Mouse (Mus musculus): ENCODE measurements around the gene Stk26. TPM values are rescaled to one million over a fixed set of nuclear protein-coding genes. Genes with fewer than 3 reads are reported as not detected.

Gene Stk26
- polyA plus RNA-seq, 1 experiment from 2014 or later: 13.9 TPM

- Histone ChIP-seq H3K27ac (no peak overlapping the region), H3K9me3 (no peaks in the 10 kb centered on the region), H3K4me1 (no peaks in the 10 kb centered on the region), H3K4me2 (no peak overlapping the region), H3K4me3 (no peak overlapping the region), H3K27me3 (peaks cover 15% of the 10 kb centered on the region), H3K9ac (no peak overlapping the region), H3K36me3 (no peaks in the 10 kb centered on the region)
- WGBS: 70% methylated on average over 6 of the region's 6 CpGs
- ATAC-seq (ENCODE audit: insufficient number of reproducible peaks, insufficient read depth, low FRiP score, low TSS enrichment, low read depth): no peak
These were observed 9.8 kb downstream of the Stk26 start for GRCm38 (mm10) chrX:50850428-50851184.

GRCm38 (mm10) chrX:50863771-50864170 lies 22.9 kb downstream of the Stk26 start:
- Histone ChIP-seq H3K27ac (no peak overlapping the region), H3K4me1 (no peaks in the 10 kb centered on the region), H3K27me3 (peaks cover 5% of the 10 kb centered on the region; the same call in 1 of the 2 replicates), H3K36me3 (no peaks in the 10 kb centered on the region), H3K4me3 (no peak overlapping the region), H3K9ac (no peak overlapping the region), H3K4me2 (no peak overlapping the region), H3K9me3 (no peaks in the 10 kb centered on the region)
- 38% methylated on average over 2 of the region's 2 CpGs for WGBS
- ATAC-seq (ENCODE audit: insufficient number of reproducible peaks, insufficient read depth, low FRiP score, low TSS enrichment, low read depth): no peak

GRCm38 (mm10) chrX:50864734-50865133 lies 23.9 kb downstream of the Stk26 start:
- no peaks in the 10 kb centered on the region for H3K36me3 ChIP-seq
- peaks cover 5% of the 10 kb centered on the region; the same call in 1 of the 2 replicates for H3K27me3 ChIP-seq
- 74% methylated on average over 5 of the region's 5 CpGs for WGBS
- no peaks in the 10 kb centered on the region for H3K4me1 ChIP-seq
- no peak for ATAC-seq (ENCODE audit: insufficient number of reproducible peaks, insufficient read depth, low FRiP score, low TSS enrichment, low read depth)
- no peak overlapping the region for H3K4me2 ChIP-seq
- no peaks in the 10 kb centered on the region for H3K9me3 ChIP-seq
- no peak overlapping the region for H3K9ac ChIP-seq
- no peak overlapping the region for H3K27ac ChIP-seq
- no peak overlapping the region for H3K4me3 ChIP-seq

GRCm38 (mm10) chrX:50874246-50875002 lies 33.6 kb downstream of the Stk26 start:
- Histone ChIP-seq H3K4me3 (no peak overlapping the region), H3K9me3 (no peaks in the 10 kb centered on the region), H3K4me1 (no peaks in the 10 kb centered on the region), H3K4me2 (no peak overlapping the region), H3K9ac (no peak overlapping the region), H3K27ac (no peak overlapping the region), H3K27me3 (peaks cover 5% of the 10 kb centered on the region), H3K36me3 (no peaks in the 10 kb centered on the region)
- WGBS: 72% methylated on average over 6 of the region's 6 CpGs
- no peak for ATAC-seq (ENCODE audit: insufficient number of reproducible peaks, insufficient read depth, low FRiP score, low TSS enrichment, low read depth)

- H3K9ac ChIP-seq: no peak overlapping the region
- no peaks in the 10 kb centered on the region for H3K9me3 ChIP-seq
- no peak overlapping the region for H3K27ac ChIP-seq
- 70% methylated on average over 2 of the region's 2 CpGs for WGBS
- no peaks in the 10 kb centered on the region for H3K4me1 ChIP-seq
- H3K27me3 ChIP-seq: peaks cover 3% of the 10 kb centered on the region; the same call in 1 of the 2 replicates
- no peaks in the 10 kb centered on the region for H3K36me3 ChIP-seq
- H3K4me3 ChIP-seq: no peak overlapping the region
- no peak overlapping the region for H3K4me2 ChIP-seq
- no peak for ATAC-seq (ENCODE audit: insufficient number of reproducible peaks, insufficient read depth, low FRiP score, low TSS enrichment, low read depth)
These were observed 47.2 kb downstream of the Stk26 start for GRCm38 (mm10) chrX:50887999-50888398.

- H3K4me3 ChIP-seq: no peak overlapping the region
- WGBS: 74% methylated on average over 3 of the region's 3 CpGs
- no peak for ATAC-seq (ENCODE audit: insufficient number of reproducible peaks, insufficient read depth, low FRiP score, low TSS enrichment, low read depth)
- H3K4me2 ChIP-seq: no peak overlapping the region
- H3K27ac ChIP-seq: no peak overlapping the region
- no peak overlapping the region for H3K9ac ChIP-seq
- no peaks in the 10 kb centered on the region for H3K36me3 ChIP-seq
- no peaks in the 10 kb centered on the region for H3K9me3 ChIP-seq
- peaks cover 12% of the 10 kb centered on the region; the same call in 1 of the 2 replicates for H3K27me3 ChIP-seq
- H3K4me1 ChIP-seq: no peaks in the 10 kb centered on the region
These were observed 62.6 kb downstream of the Stk26 start for GRCm38 (mm10) chrX:50903497-50903896.

GRCm38 (mm10) chrX:50909915-50910314 lies 69.1 kb downstream of the Stk26 start:
- no peak overlapping the region for H3K4me2 ChIP-seq
- no peak overlapping the region for H3K4me3 ChIP-seq
- WGBS: 74% methylated on average over 5 of the region's 5 CpGs
- H3K4me1 ChIP-seq: no peaks in the 10 kb centered on the region
- H3K36me3 ChIP-seq: no peaks in the 10 kb centered on the region
- no peak for ATAC-seq (ENCODE audit: insufficient number of reproducible peaks, insufficient read depth, low FRiP score, low TSS enrichment, low read depth)
- H3K9ac ChIP-seq: no peak overlapping the region
- no peak overlapping the region for H3K27ac ChIP-seq
- peaks cover 3% of the 10 kb centered on the region; the same call in 1 of the 2 replicates for H3K27me3 ChIP-seq
- H3K9me3 ChIP-seq: no peaks in the 10 kb centered on the region

GRCm38 (mm10) chrX:50917389-50917788 lies 76.5 kb downstream of the Stk26 start:
- no peaks in the 10 kb centered on the region for H3K4me1 ChIP-seq
- no peak overlapping the region for H3K9ac ChIP-seq
- 33% methylated on average over 3 of the region's 3 CpGs for WGBS
- no peak overlapping the region for H3K27ac ChIP-seq
- ATAC-seq (ENCODE audit: insufficient number of reproducible peaks, insufficient read depth, low FRiP score, low TSS enrichment, low read depth): no peak
- H3K4me2 ChIP-seq: no peak overlapping the region
- H3K27me3 ChIP-seq: peaks cover 4% of the 10 kb centered on the region
- H3K36me3 ChIP-seq: no peaks in the 10 kb centered on the region
- no peak overlapping the region for H3K4me3 ChIP-seq
- no peaks in the 10 kb centered on the region for H3K9me3 ChIP-seq

GRCm38 (mm10) chrX:50918754-50919153 lies 77.9 kb downstream of the Stk26 start:
- H3K4me2 ChIP-seq: no peak overlapping the region
- H3K4me1 ChIP-seq: no peaks in the 10 kb centered on the region
- peaks cover 4% of the 10 kb centered on the region for H3K27me3 ChIP-seq
- no peaks in the 10 kb centered on the region for H3K36me3 ChIP-seq
- H3K27ac ChIP-seq: no peak overlapping the region
- WGBS: 29% methylated on average over 3 of the region's 3 CpGs
- ATAC-seq (ENCODE audit: insufficient number of reproducible peaks, insufficient read depth, low FRiP score, low TSS enrichment, low read depth): no peak
- no peaks in the 10 kb centered on the region for H3K9me3 ChIP-seq
- H3K9ac ChIP-seq: no peak overlapping the region
- H3K4me3 ChIP-seq: no peak overlapping the region

GRCm38 (mm10) chrX:50924629-50925364 lies 84.0 kb downstream of the Stk26 start:
- Histone ChIP-seq H3K4me2 (no peak overlapping the region), H3K27ac (no peak overlapping the region), H3K27me3 (peaks cover 8% of the 10 kb centered on the region; the same call in 1 of the 2 replicates), H3K9me3 (no peaks in the 10 kb centered on the region), H3K4me3 (no peak overlapping the region), H3K9ac (no peak overlapping the region), H3K36me3 (no peaks in the 10 kb centered on the region), H3K4me1 (no peaks in the 10 kb centered on the region)
- 56% methylated on average over 18 of the region's 18 CpGs for WGBS
- ATAC-seq (ENCODE audit: insufficient number of reproducible peaks, insufficient read depth, low FRiP score, low TSS enrichment, low read depth): no peak

- H3K36me3 ChIP-seq: no peaks in the 10 kb centered on the region
- peaks cover 9% of the 10 kb centered on the region; the same call in 1 of the 2 replicates for H3K27me3 ChIP-seq
- no peaks in the 10 kb centered on the region for H3K4me1 ChIP-seq
- ATAC-seq (ENCODE audit: insufficient number of reproducible peaks, insufficient read depth, low FRiP score, low TSS enrichment, low read depth): no peak
- no peak overlapping the region for H3K9ac ChIP-seq
- H3K27ac ChIP-seq: no peak overlapping the region
- WGBS: 60% methylated on average over 10 of the region's 10 CpGs
- no peaks in the 10 kb centered on the region for H3K9me3 ChIP-seq
- no peak overlapping the region for H3K4me2 ChIP-seq
- H3K4me3 ChIP-seq: no peak overlapping the region
These were observed 86.2 kb downstream of the Stk26 start for GRCm38 (mm10) chrX:50926893-50927545.
